Mouse (Mus musculus): ENCODE results near the gene Grin3b. TPM values are rescaled to one million over a fixed set of nuclear protein-coding genes. Genes with fewer than 3 reads are reported as not detected.
A peak's percentile ranks its signal among the peaks of the same experiment; 100 is the strongest.

Grin3b gene
- polyA plus RNA-seq, 1 experiment from 2014 or later, result 0.23 TPM

DNA sequence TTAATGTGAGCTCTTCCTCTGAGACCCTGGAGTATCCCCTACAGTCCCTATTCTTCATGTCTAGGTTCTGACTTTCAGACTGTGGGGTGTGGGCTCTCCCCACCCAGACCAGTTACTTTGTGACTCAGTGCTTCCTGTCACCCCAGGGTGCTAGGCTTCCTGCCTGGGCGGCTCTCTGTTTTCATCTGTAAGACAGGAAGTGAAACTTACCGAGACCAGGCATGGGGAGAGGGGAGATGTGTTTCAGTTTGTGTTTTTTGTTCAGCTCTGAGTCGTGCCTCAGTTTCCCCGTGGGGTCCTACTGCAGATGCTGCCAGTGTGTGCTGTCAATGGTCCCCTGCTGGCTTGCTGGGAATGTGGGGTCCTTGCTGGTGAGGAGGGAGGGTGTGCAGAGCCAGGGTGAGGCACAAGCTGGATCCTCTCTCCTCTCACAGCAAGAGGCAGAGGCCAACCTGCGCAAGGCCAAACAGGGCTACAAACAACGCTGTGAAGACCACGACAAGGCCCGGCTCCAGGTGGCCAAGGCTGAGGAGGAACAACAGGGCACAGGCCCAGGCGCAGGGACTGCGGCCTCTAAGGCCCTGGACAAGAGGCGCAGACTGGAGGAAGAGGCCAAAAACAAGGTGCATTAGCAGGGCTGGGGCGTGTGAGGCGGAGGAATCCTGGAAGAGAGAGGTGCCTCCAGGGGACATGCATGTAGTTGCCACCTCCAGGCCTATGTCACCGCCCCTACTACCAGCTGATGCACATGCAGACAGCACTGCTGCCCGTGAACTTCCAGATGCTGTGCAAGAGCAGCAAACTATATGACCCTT, 53.9 kb downstream of the Grin3b start:
- Histone ChIP-seq H3K9ac (no peak overlapping the region), H3K27me3 (peaks cover 13% of the 10 kb centered on the region), H3K9me3 (replicated peaks) (0 out of 2 replicates have a peak, but pooled peaks cover 5% of the 10 kb centered on the region), H3K4me3 (no peak overlapping the region), H3K36me3 (no peaks in the 10 kb centered on the region), H3K4me1 (peaks cover 8% of the 10 kb centered on the region), H3K4me2 (replicated peaks) (no peak overlapping the region), H3K27ac (no peak overlapping the region)
- WGBS, result 75% methylated on average over 15 of the region's 15 CpGs
- no peak for ATAC-seq (ENCODE audit: low FRiP score)

DNA sequence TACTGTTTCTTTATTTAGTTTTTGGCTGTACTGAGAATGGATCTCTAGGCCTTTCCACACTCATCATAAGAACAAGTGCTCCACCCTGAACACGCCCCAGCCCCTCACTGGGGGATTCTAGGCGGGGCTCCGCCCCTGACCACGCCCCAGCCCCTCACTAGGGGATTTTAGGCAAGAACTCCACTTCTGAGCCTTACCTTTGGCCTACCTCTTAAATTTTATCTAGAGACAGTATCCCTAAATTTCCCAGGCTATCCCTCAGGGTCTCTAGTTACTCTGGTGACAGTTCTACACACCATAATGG, 54.5 kb downstream of the Grin3b start:
- H3K4me2 ChIP-seq (replicated peaks), result no peak overlapping the region
- H3K4me1 ChIP-seq, result 0 out of 2 replicates have a peak, but pooled peaks cover 2% of the 10 kb centered on the region
- peaks cover 7% of the 10 kb centered on the region for H3K27me3 ChIP-seq
- no peak overlapping the region for H3K9ac ChIP-seq
- ATAC-seq (ENCODE audit: low FRiP score), result no peak
- H3K4me3 ChIP-seq, result no peak overlapping the region
- 58% methylated on average over 4 of the region's 4 CpGs for WGBS
- H3K27ac ChIP-seq, result no peak overlapping the region
- H3K36me3 ChIP-seq, result no peaks in the 10 kb centered on the region
- 0 out of 2 replicates have a peak, but pooled peaks cover 5% of the 10 kb centered on the region for H3K9me3 ChIP-seq (replicated peaks)

DNA sequence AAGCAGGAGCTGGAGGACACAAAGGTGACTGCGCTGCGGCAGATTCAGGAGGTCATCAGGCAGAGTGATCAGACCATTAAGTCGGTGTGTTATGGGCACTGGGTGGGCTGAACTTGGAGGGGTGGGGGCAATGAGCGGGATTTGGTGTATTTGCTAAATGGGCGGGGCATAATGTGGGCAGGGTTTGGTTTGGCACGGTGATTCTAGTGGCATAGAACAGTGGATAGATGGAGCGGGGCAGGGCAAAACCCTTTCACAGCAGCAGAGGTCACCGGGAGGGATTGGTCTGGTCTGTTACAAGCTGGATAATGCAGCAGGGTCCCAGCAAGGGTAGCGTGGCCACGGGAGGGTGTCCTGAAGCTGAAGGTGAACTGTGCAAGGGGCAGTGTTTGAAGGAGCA, 54.9 kb downstream of the Grin3b start:
- Histone ChIP-seq H3K4me3 (no peak overlapping the region), H3K4me1 (no peaks in the 10 kb centered on the region), H3K27ac (no peak overlapping the region), H3K9me3 (replicated peaks) (0 out of 2 replicates have a peak, but pooled peaks cover 5% of the 10 kb centered on the region), H3K36me3 (no peaks in the 10 kb centered on the region), H3K27me3 (peaks cover 3% of the 10 kb centered on the region), H3K4me2 (replicated peaks) (no peak overlapping the region), H3K9ac (no peak overlapping the region)
- no peak; the same call in 1 of the 2 replicates for ATAC-seq (ENCODE audit: low FRiP score)
- WGBS, result 80% methylated on average over 10 of the region's 10 CpGs

DNA sequence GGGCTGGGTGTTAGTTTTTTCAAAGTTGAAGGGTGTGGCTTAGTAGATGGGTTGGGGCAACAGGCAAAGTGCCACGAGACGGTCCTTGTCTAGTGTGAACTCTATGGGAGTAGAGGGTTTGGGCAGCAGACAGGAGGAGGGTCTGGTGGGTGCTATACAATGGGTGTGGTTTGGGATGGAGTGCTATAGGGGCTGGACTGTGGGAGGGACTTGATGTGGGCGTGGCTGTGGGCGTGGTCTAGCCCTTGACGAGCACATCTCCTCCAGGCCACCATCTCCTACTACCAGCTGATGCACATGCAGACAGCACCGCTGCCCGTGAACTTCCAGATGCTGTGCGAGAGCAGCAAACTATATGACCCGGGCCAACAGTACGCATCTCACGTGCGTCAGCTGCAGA, 55.4 kb downstream of the Grin3b start:
- peak; percentile 43 for ATAC-seq (ENCODE audit: low FRiP score)
- 61% methylated on average over 12 of the region's 12 CpGs for WGBS

More for the DNA sequence above, 55.4 kb downstream of the Grin3b start:
- Histone ChIP-seq H3K4me2 (replicated peaks) (no peak overlapping the region), H3K9me3 (replicated peaks) (0 out of 2 replicates have a peak, but pooled peaks cover 5% of the 10 kb centered on the region), H3K27me3 (no peaks in the 10 kb centered on the region), H3K27ac (no peak overlapping the region), H3K36me3 (no peaks in the 10 kb centered on the region), H3K9ac (no peak overlapping the region), H3K4me3 (no peak overlapping the region), H3K4me1 (0 out of 2 replicates have a peak, but pooled peaks cover 3% of the 10 kb centered on the region)

Other genes with a start within 250 kb of the Grin3b start
- 42.7 and 47.5 TPM in 2 replicates for gene Polrmt, start 224.1 kb upstream of the Grin3b start, polyA plus RNA-seq (2016; fragmentation: Nextera tagmentation; extraction: Ambion mirVana)
- gene Fgf22, start 215.6 kb upstream of the Grin3b start, polyA plus RNA-seq (2016; fragmentation: Nextera tagmentation; extraction: Ambion mirVana), result 0.42 and 0.72 TPM in 2 replicates
- gene Rnf126, start 203.8 kb upstream of the Grin3b start, polyA plus RNA-seq (2016; fragmentation: Nextera tagmentation; extraction: Ambion mirVana), result 103 and 108 TPM in 2 replicates
- gene Fstl3, start 193.4 kb upstream of the Grin3b start, polyA plus RNA-seq (2016; fragmentation: Nextera tagmentation; extraction: Ambion mirVana), result 2.3 and 2.7 TPM in 2 replicates
- gene Prss57, start 179.8 kb upstream of the Grin3b start, polyA plus RNA-seq (2016; fragmentation: Nextera tagmentation; extraction: Ambion mirVana), result 0.23 and 0.30 TPM in 2 replicates
- gene Palm, start 177.1 kb upstream of the Grin3b start, polyA plus RNA-seq (2016; fragmentation: Nextera tagmentation; extraction: Ambion mirVana), result 189 and 198 TPM in 2 replicates
- 1.3 and 2.1 TPM in 2 replicates for gene Misp, start 149.7 kb upstream of the Grin3b start, polyA plus RNA-seq (2016; fragmentation: Nextera tagmentation; extraction: Ambion mirVana)
- 201 and 211 TPM in 2 replicates for gene Ptbp1, start 116.3 kb upstream of the Grin3b start, polyA plus RNA-seq (2016; fragmentation: Nextera tagmentation; extraction: Ambion mirVana)
- gene Prtn3, start 96.2 kb upstream of the Grin3b start, polyA plus RNA-seq (2016; fragmentation: Nextera tagmentation; extraction: Ambion mirVana), result 11.8 and 14.1 TPM in 2 replicates
- 289 and 290 TPM in 2 replicates for gene Plppr3, start 96.1 kb upstream of the Grin3b start, polyA plus RNA-seq (2016; fragmentation: Nextera tagmentation; extraction: Ambion mirVana)
- gene Elane, start 84.5 kb upstream of the Grin3b start, polyA plus RNA-seq (2016; fragmentation: Nextera tagmentation; extraction: Ambion mirVana), result 0.56 TPM in 1 of 2 replicates, not detected in the other
- gene Cfd, start 79.9 kb upstream of the Grin3b start, polyA plus RNA-seq (2016; fragmentation: Nextera tagmentation; extraction: Ambion mirVana), result not detected in 2 replicates
- 63.3 and 70.0 TPM in 2 replicates for gene Med16, start 61.8 kb upstream of the Grin3b start, polyA plus RNA-seq (2016; fragmentation: Nextera tagmentation; extraction: Ambion mirVana)
- 25.5 and 54.9 TPM in 2 replicates for gene Gm26602, start 59.9 kb upstream of the Grin3b start, polyA plus RNA-seq (2016; fragmentation: Nextera tagmentation; extraction: Ambion mirVana)
- gene Kiss1r, start 53.7 kb upstream of the Grin3b start, polyA plus RNA-seq (2016; fragmentation: Nextera tagmentation; extraction: Ambion mirVana), result 1.2 and 1.6 TPM in 2 replicates
- gene R3hdm4, start 49.5 kb upstream of the Grin3b start, polyA plus RNA-seq (2016; fragmentation: Nextera tagmentation; extraction: Ambion mirVana), result 173 and 184 TPM in 2 replicates
- 4.7 and 5.3 TPM in 2 replicates for gene Arid3a, start 43.7 kb upstream of the Grin3b start, polyA plus RNA-seq (2016; fragmentation: Nextera tagmentation; extraction: Ambion mirVana)
- gene Wdr18, start 10.6 kb upstream of the Grin3b start, polyA plus RNA-seq (2016; fragmentation: Nextera tagmentation; extraction: Ambion mirVana), result 89.4 and 100 TPM in 2 replicates
- 23.1 and 25.5 TPM in 2 replicates for gene Tmem259, start 13.6 kb downstream of the Grin3b start, polyA plus RNA-seq (2016; fragmentation: Nextera tagmentation; extraction: Ambion mirVana)
- gene Cnn2, start 17.9 kb downstream of the Grin3b start, polyA plus RNA-seq (2016; fragmentation: Nextera tagmentation; extraction: Ambion mirVana), result 178 and 204 TPM in 2 replicates
- gene Abca7, start 25.8 kb downstream of the Grin3b start, polyA plus RNA-seq (2016; fragmentation: Nextera tagmentation; extraction: Ambion mirVana), result 6.9 and 7.7 TPM in 2 replicates
- gene Arhgap45, start 45.9 kb downstream of the Grin3b start, polyA plus RNA-seq (2016; fragmentation: Nextera tagmentation; extraction: Ambion mirVana), result 8.7 and 8.9 TPM in 2 replicates
- 163 and 171 TPM in 2 replicates for gene Polr2e, start 69.1 kb downstream of the Grin3b start, polyA plus RNA-seq (2016; fragmentation: Nextera tagmentation; extraction: Ambion mirVana)
- gene Gpx4, start 76.5 kb downstream of the Grin3b start, polyA plus RNA-seq (2016; fragmentation: Nextera tagmentation; extraction: Ambion mirVana), result 449 and 484 TPM in 2 replicates
- 15.1 TPM in 2 replicates for gene Sbno2, start 134.9 kb downstream of the Grin3b start, polyA plus RNA-seq (2016; fragmentation: Nextera tagmentation; extraction: Ambion mirVana)
- 13.1 and 16.1 TPM in 2 replicates for gene Stk11, start 145.1 kb downstream of the Grin3b start, polyA plus RNA-seq (2016; fragmentation: Nextera tagmentation; extraction: Ambion mirVana)
- gene Atp5d, start 167.9 kb downstream of the Grin3b start, polyA plus RNA-seq (2016; fragmentation: Nextera tagmentation; extraction: Ambion mirVana), result 351 and 385 TPM in 2 replicates
- 18.4 and 22.3 TPM in 2 replicates for gene Cbarp, start 170.1 kb downstream of the Grin3b start, polyA plus RNA-seq (2016; fragmentation: Nextera tagmentation; extraction: Ambion mirVana)
- gene Midn, start 177.6 kb downstream of the Grin3b start, polyA plus RNA-seq (2016; fragmentation: Nextera tagmentation; extraction: Ambion mirVana), result 42.1 and 54.5 TPM in 2 replicates
- 235 and 271 TPM in 2 replicates for gene Cirbp, start 195.3 kb downstream of the Grin3b start, polyA plus RNA-seq (2016; fragmentation: Nextera tagmentation; extraction: Ambion mirVana)
- 12.0 and 13.3 TPM in 2 replicates for gene 1600002K03Rik, start 202.2 kb downstream of the Grin3b start, polyA plus RNA-seq (2016; fragmentation: Nextera tagmentation; extraction: Ambion mirVana)
- gene Efna2, start 208.8 kb downstream of the Grin3b start, polyA plus RNA-seq (2016; fragmentation: Nextera tagmentation; extraction: Ambion mirVana), result 49.3 and 50.5 TPM in 2 replicates